Mouse (Mus musculus): ENCODE results near the gene Alx3.

Gene Alx3

DNA sequence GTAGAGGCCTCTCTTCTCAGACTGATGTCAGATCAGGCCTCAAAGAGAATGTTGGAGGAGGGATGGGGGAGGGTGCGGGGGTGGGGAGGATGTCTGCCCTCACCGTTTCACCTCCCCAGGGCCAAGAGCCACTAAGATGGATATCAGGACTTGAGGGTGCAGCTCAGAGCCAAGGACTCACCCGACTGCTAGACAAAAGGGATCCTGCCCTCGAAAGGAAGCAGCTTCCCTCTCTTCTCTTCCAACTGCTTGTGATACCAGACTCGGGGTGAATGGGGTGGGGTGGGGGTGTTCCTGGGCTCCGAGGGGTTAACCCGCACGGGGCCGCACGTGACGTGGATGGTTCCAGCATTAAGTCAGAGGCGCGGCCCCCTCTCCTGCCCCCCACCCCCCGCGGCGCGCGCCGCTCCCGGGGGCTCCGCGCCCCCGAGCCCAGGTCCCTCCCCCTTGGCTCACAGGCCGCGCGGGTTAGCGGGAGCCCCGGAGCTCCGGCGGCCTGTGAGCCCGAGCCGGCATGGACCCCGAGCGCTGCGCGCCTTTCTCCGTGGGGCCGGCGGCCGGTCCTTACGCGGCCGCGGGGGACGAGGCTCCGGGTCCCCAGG is at the start of gene Alx3:
Gene Alx3 (plus strand): TSS at position 370 of the 602 bp plus-strand sequence.
- no peak for DNase-seq (ENCODE audit: low read depth, low spot score)

DNA sequence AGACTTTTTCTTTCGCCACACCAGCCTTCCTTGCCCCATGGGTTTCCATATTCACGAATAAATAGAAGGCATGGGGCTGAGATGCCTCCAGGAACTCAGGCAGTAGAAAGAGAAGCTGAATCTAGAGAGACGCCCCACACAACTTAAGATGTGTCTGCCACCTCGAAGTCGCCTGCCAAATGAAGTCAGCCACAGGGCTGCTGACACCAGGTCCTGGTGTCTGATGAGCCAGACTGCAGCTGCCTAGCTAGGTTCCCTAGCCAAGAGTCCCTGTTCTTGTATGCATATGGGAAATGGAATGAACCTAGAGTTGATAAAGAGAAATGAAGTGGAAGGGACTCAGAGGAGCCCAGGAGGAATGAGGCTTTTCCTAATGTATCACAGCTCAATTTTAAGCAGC is 49.6 kb upstream of the Alx3 start:
- DNase-seq (ENCODE audit: low read depth, low spot score), result no peak

DNA sequence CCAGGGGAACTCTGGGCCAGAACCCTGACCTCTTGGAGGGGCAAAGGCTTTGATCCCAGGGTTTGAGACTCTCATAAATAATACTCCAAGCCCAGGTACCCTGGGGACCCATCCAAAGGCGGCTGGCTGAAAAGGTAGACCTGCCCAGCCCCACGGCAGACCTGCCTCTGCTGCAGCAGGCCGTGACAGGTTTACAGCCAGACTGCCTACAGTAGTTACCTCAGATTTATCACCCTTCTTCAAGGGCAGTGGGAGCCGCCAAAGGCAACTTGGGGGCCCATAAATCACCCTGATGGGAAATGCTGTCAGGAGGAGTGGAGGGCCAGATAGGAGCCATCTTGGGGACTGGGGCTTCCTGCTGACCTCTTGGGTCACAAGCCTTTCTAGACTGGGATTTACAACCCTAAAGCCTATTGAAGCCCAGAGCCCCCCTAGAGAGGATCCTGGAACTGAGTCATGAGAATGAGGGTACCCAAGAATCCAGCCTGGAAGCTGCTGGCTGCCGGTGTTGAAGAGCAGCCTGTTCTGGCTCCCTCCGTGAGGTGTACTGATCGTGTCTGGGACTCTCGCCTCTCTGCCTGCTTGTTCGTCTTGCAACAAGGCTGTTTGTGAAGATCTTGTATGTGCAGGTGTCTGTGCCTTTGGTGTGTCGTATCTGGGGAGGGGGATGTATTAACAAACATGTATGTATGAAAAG is 49.0 kb upstream of the Alx3 start:
- no peak for DNase-seq (ENCODE audit: low read depth, low spot score)

DNA sequence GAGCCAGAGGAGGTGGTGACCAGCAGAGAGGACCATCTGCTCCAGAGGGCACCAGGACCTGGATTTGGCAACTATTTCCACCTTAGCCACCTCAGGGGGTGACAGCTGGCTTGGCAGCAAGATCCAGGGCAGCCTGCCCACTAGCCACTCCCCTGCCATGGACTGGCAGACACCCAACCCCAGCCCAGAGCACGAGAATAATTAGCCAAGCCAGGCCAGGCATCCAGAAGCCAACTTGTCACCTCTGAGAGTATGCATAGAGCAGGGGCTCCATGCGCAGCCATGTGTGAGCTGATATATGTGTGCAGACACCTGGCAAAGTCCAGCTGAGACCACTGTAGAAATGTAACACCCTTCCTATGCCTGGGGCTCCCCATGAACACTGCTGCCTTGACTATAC is 47.9 kb upstream of the Alx3 start:
- DNase-seq (ENCODE audit: low read depth, low spot score), result no peak

DNA sequence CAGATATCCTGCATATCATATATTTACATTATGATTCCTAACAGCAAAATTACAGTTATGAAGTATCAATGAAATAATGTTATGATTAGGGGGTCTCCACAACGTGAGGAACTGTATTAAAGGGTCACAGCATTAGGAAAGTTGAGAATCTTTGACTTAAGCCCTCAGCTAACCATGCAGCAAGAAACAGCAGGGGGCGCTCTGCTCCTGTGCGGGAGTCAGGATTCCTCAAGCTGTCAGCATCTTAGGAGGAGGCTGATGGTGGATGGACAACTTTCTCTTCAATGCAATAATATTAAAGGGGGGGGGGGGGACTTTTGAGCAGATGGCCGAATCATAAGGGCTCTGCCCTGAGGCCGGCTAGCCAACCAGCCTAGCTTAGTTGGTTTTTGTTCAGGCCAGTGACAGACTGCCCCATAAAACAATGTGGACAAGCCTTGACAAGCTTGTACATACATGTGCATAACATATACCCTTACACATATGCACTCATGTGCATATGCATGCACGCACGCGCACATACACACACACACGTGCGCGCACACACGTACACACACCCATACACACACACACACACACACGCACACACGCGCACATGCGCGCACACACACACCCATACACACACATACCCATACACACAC is 44.3 kb upstream of the Alx3 start:
- no peak for DNase-seq (ENCODE audit: low read depth, low spot score)

DNA sequence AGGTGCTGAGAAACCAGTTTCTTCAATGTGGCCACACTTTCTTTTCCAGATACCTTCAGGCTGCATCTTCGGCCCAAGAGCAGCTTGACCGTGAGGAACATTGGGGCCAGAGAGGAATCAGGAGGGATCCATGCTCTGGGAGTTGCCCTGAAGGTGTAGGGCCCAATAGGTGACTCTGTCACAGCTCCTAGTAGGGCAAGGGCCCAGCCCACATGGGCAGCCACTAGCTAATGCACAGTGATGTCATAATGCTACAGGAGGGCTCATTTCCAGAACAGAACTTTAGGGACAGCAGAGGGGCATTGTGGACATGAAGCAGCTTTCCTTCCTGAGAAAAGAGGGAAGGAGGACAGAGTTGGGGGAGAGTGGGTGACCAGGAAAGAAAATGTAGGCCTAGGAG is 40.0 kb upstream of the Alx3 start, which contains the start of gene Ubl4b:
Gene Ubl4b (minus strand): TSS at position 232 of the 400 bp plus-strand sequence.
- DNase-seq (ENCODE audit: low read depth, low spot score), result no peak

DNA sequence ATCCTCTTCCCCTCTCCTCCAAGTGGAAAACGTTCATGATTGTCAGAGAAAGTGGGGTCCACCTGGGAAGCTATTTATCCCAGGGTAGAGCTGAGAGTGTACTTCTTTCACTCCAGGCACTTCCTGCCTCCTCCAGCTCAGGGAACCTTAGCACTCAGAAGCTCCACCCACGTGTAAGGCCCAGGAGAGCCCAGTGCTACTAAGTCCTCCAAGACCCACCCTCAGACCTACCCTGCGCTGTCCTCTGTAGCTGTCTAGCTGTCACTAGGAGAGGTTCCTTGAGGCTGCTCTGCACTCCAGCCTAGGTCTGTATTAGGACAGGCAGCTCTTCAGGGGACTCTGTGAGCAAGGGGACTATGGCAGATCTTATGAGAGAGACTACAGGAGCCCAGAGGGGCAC is 36.1 kb upstream of the Alx3 start:
- DNase-seq (ENCODE audit: low read depth, low spot score), result no peak

DNA sequence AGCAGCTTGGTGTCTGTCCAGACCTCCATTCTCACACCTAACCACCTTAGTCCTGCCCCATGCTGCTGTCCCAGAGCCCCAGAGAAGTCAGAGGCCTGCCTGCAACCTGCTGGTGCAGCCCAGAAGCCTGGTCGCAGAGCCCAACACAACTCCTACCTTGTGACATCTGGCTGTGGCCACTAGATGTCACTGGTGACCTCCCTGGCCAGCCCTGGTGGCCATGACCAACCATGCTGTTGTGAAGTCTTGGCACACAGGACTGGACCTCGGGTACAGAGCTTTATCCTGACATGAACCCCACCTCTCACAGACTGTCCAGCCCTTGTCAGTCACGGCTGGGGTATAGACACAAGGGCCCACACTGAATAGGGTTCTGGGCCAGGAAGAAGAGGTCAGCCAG is 35.6 kb upstream of the Alx3 start:
- no peak for DNase-seq (ENCODE audit: low read depth, low spot score)

DNA sequence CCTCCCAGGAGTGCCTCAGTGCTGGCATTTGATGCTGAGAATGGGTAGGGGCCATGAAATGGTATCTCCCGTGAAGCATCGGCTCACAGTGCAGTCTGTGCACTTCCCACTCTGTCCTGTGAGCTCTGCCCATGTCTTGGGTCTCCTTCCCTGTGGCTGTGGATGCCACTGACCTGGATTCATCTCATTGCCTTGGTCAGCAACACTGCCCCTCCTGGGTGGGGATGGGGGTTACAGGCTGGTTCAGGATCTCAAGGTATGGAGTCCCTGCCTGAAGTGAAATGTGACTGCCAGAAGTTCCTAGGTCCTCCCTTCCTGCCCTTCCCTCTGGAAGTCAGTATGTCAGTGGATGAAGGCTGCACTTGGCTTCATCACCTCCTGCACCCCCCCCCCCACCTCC is 32.7 kb upstream of the Alx3 start:
- DNase-seq (ENCODE audit: low read depth, low spot score), result no peak

DNA sequence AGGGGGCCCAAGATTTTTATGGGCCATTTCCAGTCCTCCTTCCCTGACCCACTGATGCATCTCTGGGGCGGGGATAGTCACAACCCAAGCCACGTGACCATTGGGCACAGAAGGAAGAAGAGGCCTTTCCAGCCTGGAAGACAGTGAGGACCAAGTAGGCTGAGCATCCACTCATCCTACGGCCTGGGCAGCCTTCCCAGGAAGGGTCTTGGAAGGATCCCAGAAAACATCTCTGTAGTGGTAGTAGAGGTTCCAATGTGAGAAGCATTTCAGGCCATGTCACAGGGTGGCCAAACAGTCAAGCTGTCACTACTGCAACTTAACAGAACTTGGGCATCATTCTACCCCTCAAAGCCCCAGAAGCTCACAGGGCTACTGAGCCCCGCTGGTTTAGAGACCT is 32.2 kb upstream of the Alx3 start:
- no peak for DNase-seq (ENCODE audit: low read depth, low spot score)

DNA sequence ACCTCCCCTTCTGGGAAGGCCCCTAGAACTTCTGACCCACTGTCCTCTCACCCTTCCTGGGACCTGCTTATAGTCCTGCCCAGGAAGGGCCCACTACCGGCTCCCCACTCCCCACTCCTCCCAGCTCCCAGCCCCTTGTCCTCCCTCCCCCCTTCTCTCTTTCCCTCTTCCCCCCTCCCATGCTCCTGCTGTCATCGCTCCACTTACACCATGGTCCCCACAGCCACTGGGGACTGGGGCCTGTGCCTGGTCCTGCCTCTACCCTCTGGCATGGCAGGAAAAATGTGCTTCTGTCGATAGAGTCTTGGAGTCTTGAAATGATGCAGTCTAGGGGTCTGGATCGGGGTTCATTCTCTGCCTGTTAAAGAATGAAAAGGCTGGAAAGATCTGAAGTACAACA is 31.0 kb upstream of the Alx3 start:
- no peak for DNase-seq (ENCODE audit: low read depth, low spot score)

DNA sequence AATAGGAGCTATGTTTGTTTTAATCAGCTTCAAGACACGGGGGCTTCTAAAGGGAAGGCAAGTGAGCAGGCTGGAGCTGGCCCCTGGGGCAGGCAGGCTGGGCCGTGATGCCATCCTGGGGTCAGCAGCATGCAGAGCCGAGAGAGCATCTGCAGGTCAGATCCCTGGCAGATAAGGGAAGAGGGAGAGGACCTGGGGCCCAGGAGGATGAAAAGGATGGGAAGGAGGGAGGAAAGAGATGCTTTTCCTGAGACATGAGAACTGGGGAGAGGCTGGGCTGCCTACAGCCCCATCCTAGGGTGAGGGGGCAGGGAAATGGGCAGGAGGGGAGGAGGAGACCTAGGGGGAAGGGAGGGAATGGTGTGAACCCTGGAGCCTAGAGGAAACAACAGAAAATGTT is 29.5 kb upstream of the Alx3 start:
- no peak for DNase-seq (ENCODE audit: low read depth, low spot score)

DNA sequence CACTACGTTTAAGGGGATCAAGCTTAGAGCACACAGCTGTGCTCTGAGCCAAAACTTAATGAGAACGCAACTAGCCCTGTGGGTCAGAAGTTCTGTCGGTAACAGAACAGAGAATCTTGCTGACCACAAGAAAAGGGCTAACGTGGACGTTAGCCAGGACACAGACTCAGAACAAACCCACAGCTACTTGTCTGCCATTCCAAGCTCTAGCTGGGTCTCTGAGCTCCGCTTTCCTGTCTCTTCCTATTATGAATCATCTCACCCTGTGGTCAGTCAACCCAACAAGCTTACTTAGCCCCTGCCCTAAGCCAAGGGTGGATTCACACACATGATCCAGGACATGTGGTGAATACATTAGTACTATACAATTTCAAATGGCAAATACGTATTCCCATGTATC is 27.1 kb upstream of the Alx3 start:
- DNase-seq (ENCODE audit: low read depth, low spot score), result no peak

DNA sequence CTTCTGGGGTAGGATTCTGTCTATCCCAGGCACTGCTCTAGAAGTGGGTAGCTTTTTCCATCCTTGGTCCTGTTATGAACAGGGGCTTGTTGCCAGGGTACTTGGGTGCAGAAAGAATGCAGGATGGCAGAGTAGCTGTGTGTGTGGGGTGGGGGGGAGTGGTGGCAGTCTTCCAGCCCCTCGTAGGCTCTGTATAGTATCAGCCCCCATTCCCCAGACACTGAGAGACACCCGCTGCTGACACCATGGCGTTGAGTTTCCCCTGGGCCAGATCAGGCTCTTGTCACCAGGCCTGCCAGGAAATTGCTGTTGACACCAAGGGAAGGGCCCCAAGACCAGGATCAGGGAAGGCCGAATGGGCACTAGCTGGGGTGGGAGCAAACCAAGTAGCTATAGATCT is 26.1 kb upstream of the Alx3 start:
- no peak for DNase-seq (ENCODE audit: low read depth, low spot score)

DNA sequence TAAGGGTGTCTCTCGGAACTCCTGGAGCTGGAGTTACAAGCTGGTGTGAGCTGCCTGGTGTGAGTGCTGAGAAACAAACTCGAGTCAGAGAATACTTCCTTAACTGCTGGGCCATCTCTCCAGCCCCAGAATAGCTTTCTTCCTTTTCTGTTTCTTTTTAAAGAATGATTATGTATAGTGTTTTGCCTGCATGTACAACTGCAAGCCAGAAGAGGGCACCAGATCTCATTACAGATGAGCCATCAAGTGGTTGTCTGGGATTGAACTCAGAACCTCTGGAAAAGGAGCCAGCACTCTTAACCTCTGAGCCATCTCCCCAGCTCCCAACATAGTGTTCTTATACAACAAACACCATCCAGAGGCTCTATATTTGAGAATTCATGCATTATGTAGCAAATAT is 23.6 kb upstream of the Alx3 start:
- DNase-seq (ENCODE audit: low read depth, low spot score), result no peak

DNA sequence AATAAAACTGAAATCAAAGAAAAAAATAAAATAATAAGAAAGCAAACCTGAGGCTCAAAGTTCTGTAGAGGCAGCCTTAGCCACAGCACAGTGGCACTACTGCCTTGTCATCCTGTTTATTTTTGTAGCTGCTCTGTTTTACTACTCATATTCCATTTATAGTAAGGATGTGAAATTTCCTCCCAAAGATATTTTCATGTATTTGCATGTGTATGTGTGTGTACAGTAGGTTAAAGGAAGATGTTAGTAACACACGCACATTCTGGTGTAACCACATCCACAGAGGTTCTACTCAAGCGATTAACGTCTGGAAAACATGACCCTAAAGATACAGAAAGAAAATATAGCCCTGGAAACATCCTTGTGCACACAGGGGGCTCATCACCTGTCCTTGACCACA is 18.0 kb upstream of the Alx3 start:
- no peak for DNase-seq (ENCODE audit: low read depth, low spot score)

DNA sequence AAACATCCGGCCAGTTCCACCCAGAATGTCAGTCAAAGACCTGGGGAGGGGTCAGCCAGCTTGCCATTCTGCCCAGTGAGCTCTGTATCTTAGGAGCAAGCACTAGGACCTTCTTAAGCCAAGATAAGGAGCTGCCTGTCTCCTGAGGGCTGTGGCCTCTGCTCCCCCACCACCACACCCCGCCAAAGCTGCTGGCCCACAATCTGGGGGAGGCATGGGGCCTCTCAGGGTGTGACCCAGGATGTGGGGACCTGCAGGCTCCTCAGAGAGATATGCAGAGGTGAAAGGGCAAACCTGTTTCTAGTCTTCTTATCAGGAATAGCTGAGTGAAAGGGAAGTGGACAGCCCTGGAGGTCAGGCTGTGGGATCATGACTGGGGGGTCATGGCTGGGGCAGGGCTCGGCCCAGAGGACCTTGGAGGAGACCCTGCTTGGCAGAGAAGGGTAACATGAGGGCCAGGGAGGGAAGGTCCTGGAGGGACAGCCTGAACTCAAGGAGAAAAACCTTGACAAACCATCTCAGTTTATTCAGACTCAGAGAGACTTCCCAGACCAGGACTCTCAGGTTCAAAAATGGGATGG is 16.9 kb upstream of the Alx3 start:
- DNase-seq (ENCODE audit: low read depth, low spot score), result no peak

DNA sequence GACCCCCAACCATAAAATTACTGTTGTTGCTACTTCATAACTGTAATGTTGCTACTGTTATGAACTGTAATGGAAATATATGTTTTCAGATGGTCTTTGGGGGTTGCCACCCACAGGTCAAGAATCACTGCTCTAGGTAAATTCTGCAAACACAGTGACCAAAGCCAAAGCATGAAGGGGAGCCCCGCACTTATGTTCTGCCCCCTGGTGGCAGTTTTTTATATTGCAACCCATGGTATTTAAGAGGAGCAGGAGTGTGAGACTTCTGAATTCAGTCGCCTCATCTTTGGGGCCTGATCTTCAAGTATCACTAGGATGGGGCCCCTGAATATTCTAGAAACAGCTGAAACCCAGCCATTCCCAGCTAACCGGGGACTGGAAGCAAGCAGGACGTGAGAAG is 15.4 kb upstream of the Alx3 start:
- no peak for DNase-seq (ENCODE audit: low read depth, low spot score)

DNA sequence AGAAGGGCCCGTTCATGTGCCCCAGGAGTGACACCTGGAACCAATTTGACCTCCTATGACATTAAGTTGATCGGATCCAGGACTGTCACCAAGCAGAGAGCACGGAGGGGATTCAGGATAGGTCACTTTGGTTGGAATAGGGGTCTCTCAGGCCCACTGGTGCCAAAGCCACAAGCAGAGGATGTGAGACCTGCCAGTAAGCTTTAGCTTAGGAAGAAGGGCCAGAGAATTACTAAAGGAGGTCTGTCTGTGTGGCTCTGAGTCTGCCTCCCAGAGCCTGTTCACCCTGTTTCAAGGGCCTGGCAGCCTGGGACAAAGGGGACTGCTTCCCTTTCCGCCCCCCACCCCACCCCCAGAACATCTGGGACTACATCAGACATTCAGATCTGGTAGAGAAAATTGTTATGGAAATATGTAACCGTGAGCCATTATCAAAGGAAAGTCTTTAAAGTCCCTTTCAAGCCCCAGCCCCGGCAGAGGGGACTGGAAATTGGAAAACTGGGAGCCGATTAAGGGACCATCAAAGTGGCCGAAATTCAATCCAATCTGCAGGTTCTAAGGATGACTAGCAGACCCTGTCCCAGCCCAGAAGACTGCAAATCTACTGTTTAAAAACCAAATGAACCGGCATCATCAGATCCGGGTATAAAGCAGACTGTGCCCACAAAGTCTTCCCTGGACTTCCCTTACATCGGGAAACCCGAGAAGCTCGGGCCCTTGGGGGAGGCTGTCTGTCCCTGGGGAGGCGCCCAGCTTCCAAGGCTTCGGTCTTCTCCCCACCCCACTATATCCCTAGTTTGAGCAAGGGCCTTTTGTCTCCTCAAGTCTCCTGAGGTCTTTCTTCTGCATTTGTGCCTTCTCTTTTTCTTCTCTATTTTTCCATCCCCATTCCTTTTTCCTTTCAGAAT is 13.5 kb upstream of the Alx3 start:
- DNase-seq (ENCODE audit: low read depth, low spot score), result no peak

DNA sequence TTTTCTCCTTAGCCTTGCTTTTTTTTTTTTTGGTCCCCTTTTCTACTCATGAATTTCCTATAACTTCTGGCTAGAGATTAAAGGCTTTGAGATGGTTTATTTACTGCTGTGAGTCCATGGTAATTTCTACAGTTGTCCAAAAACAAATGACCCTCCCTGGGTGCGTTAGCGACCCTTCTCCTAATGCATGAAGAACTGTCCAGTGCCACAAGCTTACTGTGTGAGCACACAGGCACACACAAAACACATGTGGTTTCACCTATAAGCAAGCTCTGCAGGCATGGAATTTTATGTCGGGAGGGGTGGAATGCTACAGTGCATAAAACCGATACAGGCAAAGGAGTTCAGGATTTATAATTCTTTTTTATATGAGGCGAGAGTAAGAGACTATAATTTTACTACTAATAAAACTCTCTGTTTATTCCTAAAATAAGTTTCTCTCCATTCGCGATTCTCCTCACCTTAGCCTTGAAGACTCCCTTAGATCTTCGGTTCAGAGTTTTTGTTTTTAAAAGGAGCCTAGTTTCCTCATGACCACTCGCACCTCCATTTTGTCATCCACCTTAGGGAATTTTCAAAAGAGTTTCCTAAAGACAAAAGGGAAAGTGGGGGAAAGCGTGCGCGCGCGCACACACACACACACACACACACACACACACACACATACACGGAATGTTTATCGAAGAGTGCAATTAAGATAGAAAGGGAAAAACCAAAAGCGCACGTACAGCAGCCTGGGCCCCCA is 12.5 kb upstream of the Alx3 start:
- no peak for DNase-seq (ENCODE audit: low read depth, low spot score)

Data from brain, embryonic 18.5 days (tissue).